Mouse (Mus musculus): ENCODE data around the gene Nup107. TPM values are rescaled to one million over a fixed set of nuclear protein-coding genes. Genes with fewer than 3 reads are reported as not detected.

Nup107 gene
- polyA plus RNA-seq, 1 experiment from 2014 or later = 106 TPM

DNA sequence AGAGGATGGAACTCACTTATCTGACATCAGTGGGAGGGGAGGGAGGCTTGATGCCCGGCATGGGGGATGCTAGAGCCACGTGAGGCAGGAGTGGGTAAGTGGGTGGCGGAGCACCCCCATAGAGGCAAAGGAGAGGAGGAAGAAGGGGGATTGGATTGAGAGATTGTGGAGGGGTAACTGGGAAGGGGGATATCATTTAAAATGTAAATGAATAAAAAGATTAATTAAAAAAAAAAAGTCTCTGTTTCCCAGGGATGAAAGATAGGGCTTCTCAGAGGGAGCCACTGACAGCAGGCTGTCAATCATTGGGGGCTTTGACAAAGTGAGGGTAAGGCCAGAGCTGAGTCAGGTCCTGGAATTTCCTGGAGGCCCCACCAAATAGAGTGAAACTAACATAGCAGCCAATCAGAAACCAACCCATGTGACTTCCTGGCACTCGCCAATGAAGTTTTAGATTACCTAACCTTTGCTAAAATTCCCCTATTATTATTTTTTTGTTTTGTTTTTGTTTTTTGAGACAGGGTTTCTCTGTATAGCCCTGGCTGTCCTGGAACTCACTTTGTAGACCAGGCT, 77.5 kb downstream of the Nup107 start:
- no peak overlapping the region for H3K9ac ChIP-seq (ENCODE audit: low read length)

DNA sequence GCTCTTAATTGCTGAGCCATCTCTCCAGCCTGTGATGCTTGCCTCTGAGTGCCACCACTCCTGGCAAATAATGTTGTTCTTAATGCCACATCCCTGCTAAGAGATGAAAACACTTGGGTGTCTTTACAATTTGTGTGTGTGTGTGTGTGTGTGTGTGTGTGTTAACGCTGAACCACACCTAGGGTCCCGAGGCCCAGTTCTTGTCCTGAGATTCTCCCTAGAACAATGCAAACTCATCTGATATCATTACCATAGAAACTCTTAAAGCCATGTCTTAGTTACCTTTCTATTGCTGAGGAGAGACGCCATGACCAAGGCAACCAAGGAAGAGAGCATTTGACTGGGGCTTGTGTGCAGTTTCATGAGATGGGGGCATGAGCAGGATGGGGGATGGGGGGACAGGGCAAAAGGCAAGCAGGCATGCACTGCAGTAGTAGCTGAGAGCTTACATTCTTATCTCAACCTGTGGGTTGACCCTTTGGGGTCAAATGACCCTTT, 78.4 kb downstream of the Nup107 start:
- 85% methylated on average over 3 of the region's 3 CpGs for WGBS
- H3K9me3 ChIP-seq (ENCODE audit: control insufficient read depth, low read length) = no peaks in the 10 kb centered on the region
- no peak overlapping the region for H3K4me3 ChIP-seq (ENCODE audit: low read depth, low read length)
- no peaks in the 10 kb centered on the region for H3K27me3 ChIP-seq (ENCODE audit: control insufficient read depth, insufficient read depth, low read length)
- ATAC-seq (ENCODE audit: insufficient number of reproducible peaks, low FRiP score, low TSS enrichment, low read depth) (no peak), DNase-seq (ENCODE audit: low spot score) (no peak)
- H3K27ac ChIP-seq (replicated peaks; ENCODE audit: low read depth, low read length) = no peak overlapping the region
- peaks cover 4% of the 10 kb centered on the region; the same call in 1 of the 2 replicates for H3K4me1 ChIP-seq (ENCODE audit: control insufficient read depth, insufficient read depth, low read length)
- no peak overlapping the region for H3K9ac ChIP-seq (ENCODE audit: low read length)
- H3K4me2 ChIP-seq (ENCODE audit: low read depth, severe bottlenecking) = no peak overlapping the region
- no peaks in the 10 kb centered on the region for H3K36me3 ChIP-seq (ENCODE audit: control insufficient read depth, insufficient read depth, low read length)

More for the DNA sequence above, 77.5 kb downstream of the Nup107 start:
- no peak for ATAC-seq (ENCODE audit: insufficient number of reproducible peaks, low FRiP score, low TSS enrichment, low read depth)
- H3K4me3 ChIP-seq (ENCODE audit: low read depth, low read length) = no peak overlapping the region
- no peaks in the 10 kb centered on the region for H3K27me3 ChIP-seq (ENCODE audit: control insufficient read depth, insufficient read depth, low read length)
- no peaks in the 10 kb centered on the region for H3K36me3 ChIP-seq (ENCODE audit: control insufficient read depth, insufficient read depth, low read length)
- DNase-seq (ENCODE audit: low spot score) = no peak
- no peak overlapping the region for H3K4me2 ChIP-seq (ENCODE audit: low read depth, severe bottlenecking)
- no peaks in the 10 kb centered on the region for H3K9me3 ChIP-seq (ENCODE audit: control insufficient read depth, low read length)
- H3K4me1 ChIP-seq (ENCODE audit: control insufficient read depth, insufficient read depth, low read length) = no peaks in the 10 kb centered on the region
- H3K27ac ChIP-seq (replicated peaks; ENCODE audit: low read depth, low read length) = no peak overlapping the region
- 78% methylated on average over 4 of the region's 4 CpGs for WGBS

DNA sequence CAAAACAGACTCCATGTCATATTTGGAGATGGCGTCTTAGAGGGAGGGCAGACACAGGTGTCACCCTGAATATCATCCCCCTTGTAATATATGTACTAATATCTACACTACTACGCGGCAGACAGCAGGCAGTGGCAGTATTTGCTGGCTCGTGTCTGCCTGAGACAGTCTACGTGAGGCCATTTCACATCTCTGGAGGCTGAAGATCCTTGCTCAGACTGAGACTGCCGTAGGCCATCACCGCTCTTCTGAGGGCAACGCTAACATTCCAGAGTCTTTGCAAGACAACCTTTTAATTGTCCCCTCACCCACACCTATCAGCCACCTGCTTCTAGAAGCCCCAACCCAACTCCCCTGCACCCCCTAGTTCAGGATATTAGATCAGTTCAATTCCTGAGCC, 79.0 kb downstream of the Nup107 start:
- Histone ChIP-seq H3K27me3 (ENCODE audit: control insufficient read depth, insufficient read depth, low read length) (no peaks in the 10 kb centered on the region), H3K4me2 (ENCODE audit: low read depth, severe bottlenecking) (no peak overlapping the region), H3K4me3 (ENCODE audit: low read depth, low read length) (no peak overlapping the region), H3K4me1 (ENCODE audit: control insufficient read depth, insufficient read depth, low read length) (peaks cover 4% of the 10 kb centered on the region; the same call in 1 of the 2 replicates), H3K9ac (ENCODE audit: low read length) (no peak overlapping the region), H3K36me3 (ENCODE audit: control insufficient read depth, insufficient read depth, low read length) (no peaks in the 10 kb centered on the region), H3K9me3 (ENCODE audit: control insufficient read depth, low read length) (no peaks in the 10 kb centered on the region), H3K27ac (replicated peaks; ENCODE audit: low read depth, low read length) (no peak overlapping the region)
- ATAC-seq (ENCODE audit: insufficient number of reproducible peaks, low FRiP score, low TSS enrichment, low read depth) (no peak), DNase-seq (ENCODE audit: low spot score) (no peak)
- WGBS = 96% methylated on average over 8 of the region's 8 CpGs

DNA sequence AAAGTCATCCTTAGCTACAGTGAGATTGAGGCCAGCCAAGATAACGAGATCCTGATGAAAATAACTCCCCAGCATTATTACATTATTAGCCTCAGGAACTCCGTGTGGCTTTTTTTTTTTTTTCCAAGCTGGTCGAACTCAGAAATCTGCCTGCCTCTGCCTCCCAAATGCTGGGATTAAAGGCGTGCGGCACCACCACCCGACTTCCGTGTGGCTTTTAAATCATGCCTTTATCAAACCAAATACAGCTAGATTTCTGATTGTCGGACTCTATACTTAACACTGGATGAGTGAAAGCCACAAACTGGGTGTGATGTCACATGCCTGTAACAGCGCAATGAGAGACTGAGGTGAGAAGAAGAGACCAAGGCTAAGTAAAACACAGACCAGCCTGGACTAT, 79.6 kb downstream of the Nup107 start:
- Histone ChIP-seq H3K9ac (ENCODE audit: low read length) (no peak overlapping the region), H3K36me3 (ENCODE audit: control insufficient read depth, insufficient read depth, low read length) (no peaks in the 10 kb centered on the region), H3K4me2 (ENCODE audit: low read depth, severe bottlenecking) (no peak overlapping the region), H3K27me3 (ENCODE audit: control insufficient read depth, insufficient read depth, low read length) (no peaks in the 10 kb centered on the region), H3K4me3 (ENCODE audit: low read depth, low read length) (no peak overlapping the region), H3K27ac (replicated peaks; ENCODE audit: low read depth, low read length) (no peak overlapping the region), H3K4me1 (ENCODE audit: control insufficient read depth, insufficient read depth, low read length) (peaks cover 4% of the 10 kb centered on the region; the same call in 1 of the 2 replicates), H3K9me3 (ENCODE audit: control insufficient read depth, low read length) (no peaks in the 10 kb centered on the region)
- ATAC-seq (ENCODE audit: insufficient number of reproducible peaks, low FRiP score, low TSS enrichment, low read depth) = no peak
- 89% methylated on average over 9 of the region's 9 CpGs for WGBS
- no peak for DNase-seq (ENCODE audit: low spot score)

DNA sequence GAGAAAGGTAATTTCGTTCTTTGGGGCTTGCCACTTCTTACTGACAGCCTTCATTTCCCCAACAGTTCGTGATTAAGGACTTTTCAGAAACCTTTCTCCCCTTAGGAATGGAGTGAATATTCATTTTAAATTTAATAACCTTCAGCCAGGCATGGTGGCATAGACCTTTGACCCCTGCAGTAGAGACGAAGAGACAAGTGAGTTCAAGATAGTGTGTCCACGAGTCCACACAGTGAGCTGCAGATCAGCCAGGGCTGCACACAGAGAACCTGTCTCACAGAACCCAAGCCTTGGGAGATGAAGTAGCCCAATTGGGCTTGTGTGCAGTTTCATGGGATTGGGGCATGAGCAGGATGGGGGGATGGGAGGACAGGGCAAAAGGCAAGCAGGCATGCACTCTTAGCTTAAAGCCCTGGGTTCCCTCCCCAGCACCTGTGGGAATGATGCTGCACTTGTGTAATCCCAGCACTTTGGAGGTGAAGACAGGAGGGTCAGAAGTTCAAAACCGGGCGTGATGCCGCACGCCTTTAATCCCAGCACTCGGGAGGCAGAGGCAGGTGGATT, 80.2 kb downstream of the Nup107 start:
- Histone ChIP-seq H3K4me3 (ENCODE audit: low read depth, low read length) (no peak overlapping the region), H3K27me3 (ENCODE audit: control insufficient read depth, insufficient read depth, low read length) (no peaks in the 10 kb centered on the region), H3K4me2 (ENCODE audit: low read depth, severe bottlenecking) (no peak overlapping the region), H3K27ac (replicated peaks; ENCODE audit: low read depth, low read length) (no peak overlapping the region), H3K4me1 (ENCODE audit: control insufficient read depth, insufficient read depth, low read length) (peaks cover 4% of the 10 kb centered on the region; the same call in 1 of the 2 replicates), H3K9ac (ENCODE audit: low read length) (no peak overlapping the region), H3K36me3 (ENCODE audit: control insufficient read depth, insufficient read depth, low read length) (peaks cover under 1% of the 10 kb centered on the region; the same call in 1 of the 2 replicates), H3K9me3 (ENCODE audit: control insufficient read depth, low read length) (no peaks in the 10 kb centered on the region)
- DNase-seq (ENCODE audit: low spot score) (no peak), ATAC-seq (ENCODE audit: insufficient number of reproducible peaks, low FRiP score, low TSS enrichment, low read depth) (no peak)
- 88% methylated on average over 9 of the region's 9 CpGs for WGBS

DNA sequence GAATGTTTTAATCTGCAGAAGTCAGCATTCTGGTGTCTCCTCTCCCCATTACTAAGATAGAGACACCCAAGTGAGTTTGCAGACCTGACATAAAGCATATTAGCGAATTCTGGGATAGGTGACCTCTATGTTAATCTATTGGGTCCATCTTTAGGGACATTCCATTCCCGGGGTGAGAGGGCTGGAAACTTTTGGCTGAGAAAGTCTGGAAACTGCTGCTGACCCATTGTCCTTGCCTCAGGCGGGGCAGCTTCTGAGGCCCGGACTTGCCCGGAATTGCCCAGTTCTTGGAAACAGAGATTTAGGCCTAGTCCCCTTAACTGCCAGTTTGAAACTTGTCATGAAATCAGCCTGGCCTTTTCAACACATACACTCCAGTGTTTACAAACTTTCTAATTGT, 81.1 kb downstream of the Nup107 start:
- no peak overlapping the region for H3K27ac ChIP-seq (replicated peaks; ENCODE audit: low read depth, low read length)
- H3K4me2 ChIP-seq (ENCODE audit: low read depth, severe bottlenecking) = peak overlapping the region; percentile 57; the same call in 1 of the 2 replicates
- WGBS = 73% methylated on average over 5 of the region's 5 CpGs
- H3K36me3 ChIP-seq (ENCODE audit: control insufficient read depth, insufficient read depth, low read length) = peaks cover 8% of the 10 kb centered on the region
- DNase-seq (ENCODE audit: low spot score) = no peak
- no peaks in the 10 kb centered on the region for H3K9me3 ChIP-seq (ENCODE audit: control insufficient read depth, low read length)
- no peaks in the 10 kb centered on the region for H3K27me3 ChIP-seq (ENCODE audit: control insufficient read depth, insufficient read depth, low read length)
- peak overlapping the region; percentile 88 for H3K4me3 ChIP-seq (ENCODE audit: low read depth, low read length)
- no peak overlapping the region for H3K9ac ChIP-seq (ENCODE audit: low read length)
- peaks cover 4% of the 10 kb centered on the region; the same call in 1 of the 2 replicates for H3K4me1 ChIP-seq (ENCODE audit: control insufficient read depth, insufficient read depth, low read length)
- no peak for ATAC-seq (ENCODE audit: insufficient number of reproducible peaks, low FRiP score, low TSS enrichment, low read depth)

DNA sequence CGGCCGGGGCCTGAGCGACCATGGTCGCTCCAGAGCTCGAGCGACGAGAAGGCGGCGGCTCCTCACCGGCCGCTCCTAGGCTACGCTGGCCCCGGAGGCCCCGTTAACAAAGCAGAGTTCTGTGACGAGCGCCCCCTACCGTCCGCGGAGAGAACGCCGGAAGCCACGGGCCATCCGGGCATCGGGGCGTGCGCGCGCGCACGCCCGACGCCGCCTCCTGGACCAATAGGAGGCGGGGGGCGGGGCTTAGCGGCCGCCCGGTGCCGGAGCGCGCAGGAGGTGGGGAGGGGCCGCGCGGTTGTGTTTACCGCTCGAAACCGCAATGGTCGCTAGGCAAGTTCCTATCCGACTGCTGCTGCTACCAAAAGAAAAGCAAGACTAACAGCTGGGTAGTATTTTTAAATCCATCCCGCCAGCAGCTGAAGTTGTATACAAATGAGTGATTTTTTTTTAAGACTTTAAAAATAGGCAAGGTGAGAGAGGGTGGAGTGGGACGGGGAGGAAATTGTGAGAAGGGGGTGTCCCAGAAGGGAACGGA, 81.8 kb downstream of the Nup107 start, which contains the start of gene Mdm2:
Gene Mdm2, minus strand, starts transcription at position 155 of the 538 bp plus-strand sequence.
- peak within 1 kb of the TSS; percentile 95 for H3K27ac ChIP-seq (replicated peaks; ENCODE audit: low read depth, low read length)
- peaks cover 4% of the 10 kb centered on the region; the same call in 1 of the 2 replicates for H3K4me1 ChIP-seq (ENCODE audit: control insufficient read depth, insufficient read depth, low read length)
- peak within 1 kb of the TSS; percentile 100 for H3K9ac ChIP-seq (ENCODE audit: low read length)
- peak within 1 kb of the TSS; percentile 67 for H3K4me2 ChIP-seq (ENCODE audit: low read depth, severe bottlenecking)
- under 1% methylated on average over 52 of the region's 52 CpGs for WGBS
- ATAC-seq (ENCODE audit: insufficient number of reproducible peaks, low FRiP score, low TSS enrichment, low read depth) = peak; percentile 92
- H3K36me3 ChIP-seq (ENCODE audit: control insufficient read depth, insufficient read depth, low read length) = peaks cover 8% of the 10 kb centered on the region
- H3K9me3 ChIP-seq (ENCODE audit: control insufficient read depth, low read length) = no peaks in the 10 kb centered on the region
- DNase-seq (ENCODE audit: low spot score) = peak; percentile 99
- H3K27me3 ChIP-seq (ENCODE audit: control insufficient read depth, insufficient read depth, low read length) = no peaks in the 10 kb centered on the region
- H3K4me3 ChIP-seq (ENCODE audit: low read depth, low read length) = peak within 1 kb of the TSS; percentile 88

DNA sequence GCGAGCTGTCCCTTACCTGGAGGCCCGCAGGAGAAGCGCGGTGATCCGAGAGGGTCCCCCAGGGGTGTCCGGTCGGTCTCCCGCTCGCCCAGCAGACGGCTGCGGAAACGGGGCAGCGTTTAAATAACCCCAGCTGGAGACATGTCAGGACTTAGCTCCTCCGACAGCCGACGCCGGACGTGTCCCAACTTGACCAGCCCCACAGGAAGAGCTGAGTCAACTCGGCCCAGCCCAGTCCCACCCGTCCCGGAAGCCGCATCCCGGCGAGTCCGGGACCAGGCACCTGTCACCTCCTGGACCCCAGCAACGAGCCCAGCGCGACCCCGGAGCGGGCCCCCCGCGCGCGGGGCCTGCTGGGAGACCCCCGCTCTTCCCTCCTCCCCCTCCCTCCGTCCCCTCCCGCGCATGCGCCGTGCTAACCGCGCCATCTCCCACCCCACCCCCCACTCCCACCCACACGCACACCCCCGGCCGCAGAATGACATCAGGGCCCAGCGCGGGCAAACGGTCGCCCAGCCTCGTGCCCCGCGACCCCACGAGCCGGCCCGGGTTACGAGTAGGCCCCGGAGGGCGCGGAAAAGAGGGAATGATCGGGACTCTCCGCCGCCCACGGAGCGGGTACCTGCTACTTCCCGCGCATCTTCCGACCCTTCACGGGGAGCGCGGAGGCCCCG, 82.4 kb downstream of the Nup107 start:
- H3K4me3 ChIP-seq (ENCODE audit: low read depth, low read length) = peak overlapping the region; percentile 88
- no peaks in the 10 kb centered on the region for H3K27me3 ChIP-seq (ENCODE audit: control insufficient read depth, insufficient read depth, low read length)
- peak overlapping the region; percentile 67 for H3K4me2 ChIP-seq (ENCODE audit: low read depth, severe bottlenecking)
- ATAC-seq (ENCODE audit: insufficient number of reproducible peaks, low FRiP score, low TSS enrichment, low read depth) = peak; percentile 78
- no peaks in the 10 kb centered on the region for H3K9me3 ChIP-seq (ENCODE audit: control insufficient read depth, low read length)
- DNase-seq (ENCODE audit: low spot score) = peak; percentile 88
- H3K9ac ChIP-seq (ENCODE audit: low read length) = peak overlapping the region; percentile 100
- peak overlapping the region; percentile 95 for H3K27ac ChIP-seq (replicated peaks; ENCODE audit: low read depth, low read length)
- under 1% methylated on average over 69 of the region's 71 CpGs for WGBS
- H3K4me1 ChIP-seq (ENCODE audit: control insufficient read depth, insufficient read depth, low read length) = peaks cover 4% of the 10 kb centered on the region; the same call in 1 of the 2 replicates
- H3K36me3 ChIP-seq (ENCODE audit: control insufficient read depth, insufficient read depth, low read length) = peaks cover 13% of the 10 kb centered on the region

All from limb, embryonic 11.5 days (tissue).